In the genomic region with DNA sequence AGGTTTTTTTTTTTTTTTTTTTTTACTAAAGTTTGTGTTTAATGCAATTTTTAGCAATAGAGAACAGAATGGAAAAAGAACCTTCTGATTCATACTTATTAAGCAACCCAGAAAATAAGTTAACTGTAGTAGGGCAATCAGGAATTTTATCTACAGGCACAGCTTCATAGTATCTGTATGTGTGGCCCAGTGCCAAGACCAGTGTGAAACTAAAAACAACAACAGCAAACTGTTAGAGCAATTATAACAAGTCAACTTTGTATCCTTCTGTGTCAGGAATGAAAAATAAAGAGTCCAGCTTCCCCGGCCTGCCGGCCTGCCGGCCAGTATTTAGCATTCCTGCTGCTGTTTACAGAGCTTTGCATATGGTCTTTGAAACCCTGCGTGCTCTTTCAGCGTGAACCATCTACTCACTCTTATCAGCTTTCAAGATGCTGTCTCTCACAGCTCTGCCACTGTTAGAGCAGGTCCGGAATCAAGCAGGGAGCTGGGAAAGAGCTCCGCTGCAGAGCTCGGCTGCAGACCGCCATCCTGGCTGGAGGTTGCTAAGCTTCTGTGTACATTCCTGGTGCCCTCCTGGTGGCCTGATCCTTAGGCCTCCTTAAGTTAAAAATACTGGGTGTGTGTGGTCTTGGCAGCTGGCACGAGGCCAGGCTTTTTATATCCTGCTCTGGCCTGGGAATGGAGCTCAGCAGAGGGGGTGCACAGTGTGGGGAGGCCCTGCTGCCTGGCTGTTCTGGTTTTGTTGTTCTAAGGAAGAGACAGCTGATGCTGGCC, we compare ENCODE assay signal across 8 mouse cellular contexts.
DNase-seq lines count a peak whose midpoint lies in the region; ATAC-seq and TF ChIP-seq lines count a peak whose summit lies in the region.

No protein-coding gene starts in this region.

- H3K4me2 ChIP-seq in forebrain, embryonic 13.5 days, result peak overlapping the region; percentile 41

- ATAC-seq in cerebellum, adult (ENCODE audit: insufficient number of reproducible peaks, low FRiP score, low TSS enrichment), result peak; percentile 51; the same call in 1 of the 2 replicates
- peak; percentile 83 for ATAC-seq in forebrain, embryonic 13.5 days

- no peaks in the 10 kb centered on the region for H3K27me3 ChIP-seq in forebrain, embryonic 13.5 days
- H3K27me3 ChIP-seq in limb, embryonic 10.5 days (ENCODE audit: low read depth, poor library complexity, severe bottlenecking), result no peaks in the 10 kb centered on the region
- H3K27me3 ChIP-seq in midbrain, embryonic 10.5 days (ENCODE audit: low read depth, poor library complexity, severe bottlenecking), result peaks cover 27% of the 10 kb centered on the region
- H3K27me3 ChIP-seq in small intestine, adult 2 months (ENCODE audit: control insufficient read depth, insufficient read depth, low read length), result no peaks in the 10 kb centered on the region

- H3K9me3 ChIP-seq in forebrain, embryonic 13.5 days (replicated peaks), result no peaks in the 10 kb centered on the region
- no peaks in the 10 kb centered on the region for H3K9me3 ChIP-seq in limb, embryonic 10.5 days (replicated peaks)
- no peaks in the 10 kb centered on the region for H3K9me3 ChIP-seq in midbrain, embryonic 10.5 days (replicated peaks)

- H3K27ac ChIP-seq in forebrain, embryonic 13.5 days, result peak overlapping the region; percentile 40; the same call in 1 of the 2 replicates
- no peak overlapping the region for H3K27ac ChIP-seq in limb, embryonic 10.5 days
- peak overlapping the region; percentile 52; the same call in 1 of the 2 replicates for H3K27ac ChIP-seq in midbrain, embryonic 10.5 days (replicated peaks)
- peak overlapping the region; percentile 35; the same call in 1 of the 2 replicates for H3K27ac ChIP-seq in small intestine, adult 2 months (ENCODE audit: insufficient read depth, low read depth, low read length)

- peak; percentile 58 for DNase-seq in Muller cell, postnatal 12 days (ENCODE audit: inconsistent ontology term)
- DNase-seq in heart, postnatal 4 days, result peak; percentile 77
- DNase-seq in limb, embryonic 10.5 days (ENCODE audit: low spot score), result peak; percentile 73
- DNase-seq in midbrain, embryonic 10.5 days (ENCODE audit: low spot score), result peak; percentile 72
- no peak for DNase-seq in spleen, postnatal 14 days (ENCODE audit: low spot score in 2 of 2)

- TF ChIP-seq CTCF in small intestine, adult 2 months (IDR thresholded peaks at IDR 0.05; ENCODE audit: extremely low read depth, insufficient read length, insufficient replicate concordance, low read depth, low read length), result no peak

- no peak for TF ChIP-seq POLR2A in small intestine, adult 2 months (IDR thresholded peaks at IDR 0.05; ENCODE audit: low read depth, low read length)

- no peak overlapping the region for H3K9ac ChIP-seq in forebrain, embryonic 13.5 days

- WGBS in forebrain, embryonic 13.5 days, result under 1% methylated on average over 10 of the region's 10 CpGs
- WGBS in limb, embryonic 10.5 days, result 8% methylated on average over 10 of the region's 10 CpGs
- 4% methylated on average over 10 of the region's 10 CpGs for WGBS in midbrain, embryonic 10.5 days
- WGBS in small intestine, adult 2 months, result 16% methylated on average over 10 of the region's 10 CpGs

- no peak overlapping the region for H3K4me3 ChIP-seq in forebrain, embryonic 13.5 days
- H3K4me3 ChIP-seq in limb, embryonic 10.5 days, result no peak overlapping the region; the same call in 1 of the 2 replicates
- H3K4me3 ChIP-seq in midbrain, embryonic 10.5 days, result peak overlapping the region; percentile 28; the same call in 1 of the 2 replicates
- H3K4me3 ChIP-seq in small intestine, adult 2 months (ENCODE audit: low read depth, low read length), result no peak overlapping the region

- peaks cover 5% of the 10 kb centered on the region; the same call in 1 of the 2 replicates for H3K36me3 ChIP-seq in forebrain, embryonic 13.5 days (ENCODE audit: poor library complexity, severe bottlenecking)
- peaks cover 2% of the 10 kb centered on the region; the same call in 1 of the 2 replicates for H3K36me3 ChIP-seq in limb, embryonic 10.5 days
- H3K36me3 ChIP-seq in midbrain, embryonic 10.5 days, result peaks cover 18% of the 10 kb centered on the region
- no peaks in the 10 kb centered on the region for H3K36me3 ChIP-seq in small intestine, adult 2 months (ENCODE audit: control insufficient read depth, insufficient read depth, low read length)

- H3K4me1 ChIP-seq in forebrain, embryonic 13.5 days, result peaks cover 55% of the 10 kb centered on the region
- peaks cover 74% of the 10 kb centered on the region for H3K4me1 ChIP-seq in limb, embryonic 10.5 days
- H3K4me1 ChIP-seq in midbrain, embryonic 10.5 days, result peaks cover 67% of the 10 kb centered on the region
- peaks cover 16% of the 10 kb centered on the region for H3K4me1 ChIP-seq in small intestine, adult 2 months (ENCODE audit: control insufficient read depth, insufficient read depth, insufficient read length, low read length)

Comparison
In these comparisons a context has a peak if more than half of its experiments do, and no peak if none do; other contexts are left out.
1. DNase-seq: peak in Muller cell, postnatal 12 days (single experiment), heart, postnatal 4 days (single experiment), limb, embryonic 10.5 days (single experiment) and midbrain, embryonic 10.5 days (single experiment); none in spleen, postnatal 14 days (0 of 2).